Mouse (Mus musculus) MEL (cell line): ENCODE measurements at regions not wholly inside any gene's neighbourhood (a gene's known extent, or its start where the extent isn't known, plus 50 kb on each side); places are given as distances from the start of the nearest gene placed in this dataset.

Source experiments
- DNase-seq: peaks from one replicate; pipeline ENCODE4 v3.0.0; 2011; ENCODE audit warnings: low read depth, low spot score
- H3K27ac ChIP-seq: 2 replicates; pipeline ENCODE4 v1.5.1; 2012; ENCODE audit warnings: low read depth, mild to moderate bottlenecking, control low read depth, low read length, moderate library complexity; ENCODE audit not compliant: control insufficient read depth
- H3K27me3 ChIP-seq, 2 experiments: fragments of 150-350 bp in 1 of 2; sonication (generic) in 1 of 2; 2 replicates each; pipeline ENCODE4 v1.6.1; 2012; ENCODE audit warnings: low read length in 2 of 2, mild to moderate bottlenecking in 2 of 2, improper control_type of control experiment in 1 of 2, moderate library complexity in 1 of 2; ENCODE audit not compliant: insufficient read depth in 2 of 2, control insufficient read depth in 1 of 2
- H3K36me3 ChIP-seq, 2 experiments: 2 replicates each; pipeline ENCODE4 v1.6.1; 2012 to 2014; ENCODE audit warnings: low read length in 2 of 2, improper control_type of control experiment in 1 of 2, inconsistent platforms in 1 of 2, mild to moderate bottlenecking in 1 of 2; ENCODE audit not compliant: insufficient read depth in 2 of 2, control insufficient read depth in 1 of 2
- H3K4me1 ChIP-seq, 2 experiments: fragments of 150-350 bp in 1 of 2; sonication (generic) in 1 of 2; 2 replicates each; pipeline ENCODE4 v1.6.1; 2012; ENCODE audit warnings: low read length in 2 of 2, improper control_type of control experiment in 1 of 2, mild to moderate bottlenecking in 1 of 2; ENCODE audit not compliant: insufficient read depth in 2 of 2, control insufficient read depth in 1 of 2
- H3K4me3 ChIP-seq, 2 experiments: fragments of 150-350 bp in 1 of 2; sonication (generic) in 1 of 2; 2 replicates each; pipeline ENCODE4 v1.5.1; 2012; ENCODE audit warnings: low read depth in 2 of 2, low read length in 2 of 2, mild to moderate bottlenecking in 2 of 2, moderate library complexity in 2 of 2, control low read depth in 1 of 2, improper control_type of control experiment in 1 of 2; ENCODE audit not compliant: control insufficient read depth in 1 of 2, insufficient read depth in 1 of 2
- H3K79me2 ChIP-seq: 2 replicates; pipeline ENCODE4 v1.6.1; 2012; ENCODE audit warnings: mild to moderate bottlenecking, low read length, moderate library complexity; ENCODE audit not compliant: control insufficient read depth, poor library complexity, insufficient read depth
- H3K9ac ChIP-seq: 2 replicates; pipeline ENCODE4 v1.6.1; 2012; ENCODE audit warnings: low read depth, mild to moderate bottlenecking, control low read depth, low read length, moderate library complexity; ENCODE audit not compliant: control insufficient read depth, poor library complexity, severe bottlenecking
- H3K9me3 ChIP-seq: fragments of 150-350 bp; sonication (generic); replicated peaks from 2 replicates; pipeline ENCODE4 v1.6.1; 2012; ENCODE audit warnings: mild to moderate bottlenecking, low read length, improper control_type of control experiment, moderate library complexity; ENCODE audit not compliant: insufficient read depth
- CTCF ChIP-seq, 3 experiments: IDR thresholded peaks in 2 of 3; conservative IDR thresholded peaks in 1 of 3; 2 replicates each; pipeline ENCODE4 v1.5.1; 2011 to 2012; ENCODE audit warnings: low read length in 3 of 3, low read depth in 2 of 3, mild to moderate bottlenecking in 2 of 3, improper control_type of control experiment in 1 of 3, inconsistent platforms in 1 of 3, mixed read lengths in 1 of 3, moderate library complexity in 1 of 3; ENCODE audit not compliant: control insufficient read depth in 1 of 3, insufficient read depth in 1 of 3, poor library complexity in 1 of 3, severe bottlenecking in 1 of 3
- ELF1 ChIP-seq: IDR thresholded peaks from 2 replicates; pipeline ENCODE4 v1.6.1; 2014; ENCODE audit warnings: low read depth, mild to moderate bottlenecking, inconsistent platforms, low read length, improper control_type of control experiment, moderate library complexity
- ETS1 ChIP-seq: IDR thresholded peaks from 2 replicates; pipeline ENCODE4 v1.6.1; 2012; ENCODE audit warnings: low read depth, mild to moderate bottlenecking, inconsistent platforms, low read length, improper control_type of control experiment, moderate library complexity
- MAX ChIP-seq: IDR thresholded peaks from 2 replicates; pipeline ENCODE4 v1.6.1; 2011; ENCODE audit warnings: low read length, improper control_type of control experiment
- MAZ ChIP-seq: IDR thresholded peaks from 2 replicates; pipeline ENCODE4 v1.6.1; 2012; ENCODE audit warnings: low read depth, mild to moderate bottlenecking, inconsistent platforms, low read length, improper control_type of control experiment
- MEF2A ChIP-seq: IDR thresholded peaks from 2 replicates; pipeline ENCODE4 v1.6.1; 2014; ENCODE audit warnings: low read depth, mild to moderate bottlenecking, inconsistent platforms, low read length, improper control_type of control experiment; ENCODE audit not compliant: poor library complexity, insufficient replicate concordance, severe bottlenecking; ENCODE audit errors: extremely low read depth
- MYB ChIP-seq: IDR thresholded peaks from 2 replicates; pipeline ENCODE4 v1.6.1; 2011; ENCODE audit warnings: mild to moderate bottlenecking, low read depth, low read length, improper control_type of control experiment
- NELFE ChIP-seq: IDR thresholded peaks from 2 replicates; pipeline ENCODE4 v1.6.1; 2011; ENCODE audit warnings: low read depth, low read length, improper control_type of control experiment
- NRF1 ChIP-seq: IDR thresholded peaks from 2 replicates; pipeline ENCODE4 v1.6.1; 2014; ENCODE audit warnings: low read depth, mild to moderate bottlenecking, inconsistent platforms, low read length, improper control_type of control experiment, moderate library complexity; ENCODE audit not compliant: poor library complexity, insufficient read depth, severe bottlenecking
- POLR2A ChIP-seq, 2 experiments: IDR thresholded peaks; 2 replicates each; pipeline ENCODE4 v1.6.1; 2011 to 2012; ENCODE audit warnings: low read length in 2 of 2, mild to moderate bottlenecking in 2 of 2, control low read depth in 1 of 2, improper control_type of control experiment in 1 of 2, low read depth in 1 of 2, moderate library complexity in 1 of 2; ENCODE audit not compliant: control insufficient read depth in 1 of 2, insufficient read depth in 1 of 2, poor library complexity in 1 of 2
- RAD21 ChIP-seq: IDR thresholded peaks from 2 replicates; pipeline ENCODE4 v1.6.1; 2011; ENCODE audit warnings: mild to moderate bottlenecking, low read depth, low read length, improper control_type of control experiment
- SIN3A ChIP-seq: IDR thresholded peaks from 2 replicates; pipeline ENCODE4 v1.6.1; 2012; ENCODE audit warnings: low read length, improper control_type of control experiment, inconsistent platforms
- TAL1 ChIP-seq: IDR thresholded peaks from 2 replicates; pipeline ENCODE4 v1.6.1; 2012; ENCODE audit warnings: mild to moderate bottlenecking, inconsistent platforms, low read length, moderate library complexity, mixed read lengths
- UBTF ChIP-seq: IDR thresholded peaks from 2 replicates; pipeline ENCODE4 v1.6.1; 2012; ENCODE audit warnings: low read depth, mild to moderate bottlenecking, inconsistent platforms, low read length, improper control_type of control experiment, moderate library complexity, borderline replicate concordance; ENCODE audit not compliant: insufficient read depth
- USF1 ChIP-seq: IDR thresholded peaks from 2 replicates; pipeline ENCODE4 v1.6.1; 2014; ENCODE audit warnings: low read depth, mild to moderate bottlenecking, inconsistent platforms, low read length, improper control_type of control experiment, moderate library complexity
- USF2 ChIP-seq, 2 experiments: IDR thresholded peaks; 2 replicates each; pipeline ENCODE4 v1.6.1; 2011 to 2012; ENCODE audit warnings: improper control_type of control experiment in 2 of 2, low read length in 2 of 2, borderline replicate concordance in 1 of 2, inconsistent platforms in 1 of 2, low read depth in 1 of 2, mild to moderate bottlenecking in 1 of 2; ENCODE audit not compliant: insufficient read depth in 1 of 2
- ZC3H11A ChIP-seq: IDR thresholded peaks from 2 replicates; pipeline ENCODE4 v1.6.1; 2012; ENCODE audit warnings: low read depth, mild to moderate bottlenecking, inconsistent platforms, low read length, improper control_type of control experiment
- ZKSCAN1 ChIP-seq: IDR thresholded peaks from 2 replicates; pipeline ENCODE4 v1.6.1; 2012; ENCODE audit warnings: low read depth, mild to moderate bottlenecking, inconsistent platforms, low read length, improper control_type of control experiment, moderate library complexity
- ZMIZ1 ChIP-seq: IDR thresholded peaks from 2 replicates; pipeline ENCODE4 v1.6.1; 2012; ENCODE audit warnings: low read depth, mild to moderate bottlenecking, inconsistent platforms, low read length, improper control_type of control experiment, moderate library complexity
- ZNF384 ChIP-seq: IDR thresholded peaks from 2 replicates; pipeline ENCODE4 v1.6.1; 2012; ENCODE audit warnings: low read depth, mild to moderate bottlenecking, inconsistent platforms, low read length, improper control_type of control experiment

DNA sequence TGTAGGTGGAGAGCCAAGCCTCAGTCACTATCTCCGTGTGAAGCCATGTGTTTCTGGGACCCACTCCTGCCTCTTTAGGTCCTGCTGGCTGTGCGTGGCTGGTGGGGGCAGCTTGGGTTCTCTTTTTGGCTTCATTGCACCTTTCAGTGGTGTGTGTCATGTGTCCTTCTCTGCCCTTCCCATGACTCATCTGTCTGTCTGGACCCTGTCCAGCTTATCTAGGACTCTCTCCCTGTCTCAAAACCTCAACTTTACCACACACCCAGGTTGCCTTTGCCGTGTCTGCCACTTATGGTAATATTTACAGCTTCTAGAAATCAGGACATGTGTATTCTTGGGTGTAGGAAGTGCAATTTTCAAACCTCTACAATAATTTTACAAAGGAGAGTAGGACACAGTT lies 329.9 kb upstream of the Arglu1 start:
- Histone ChIP-seq H3K9ac (no peak overlapping the region), H3K36me3 (no peaks in the 10 kb centered on the region)
- DNase-seq = peak; percentile 2
- TF ChIP-seq ZKSCAN1 (no peak), UBTF (no peak), USF1 (no peak), MEF2A (no peak), ZC3H11A (no peak), ZNF384 (no peak), ZMIZ1 (no peak), USF2 (IDR thresholded peaks at IDR 0.05; ENCODE audit: borderline replicate concordance in 1 of 2, insufficient read depth in 1 of 2, low read depth in 1 of 2, low read length in 2 of 2) (no peak), TAL1 (no peak), NELFE (no peak), ETS1 (no peak), MAZ (no peak), SIN3A (no peak)
- TF ChIP-seq, all 39 proteins: peak for 0
- Histone ChIP-seq H3K4me3 (no peak overlapping the region), H3K9me3 (no peaks in the 10 kb centered on the region), H3K4me1 (no peaks in the 10 kb centered on the region), H3K79me2 (no peaks in the 10 kb centered on the region), H3K27me3 (no peaks in the 10 kb centered on the region), H3K27ac (no peak overlapping the region)

- no peak overlapping the region for H3K4me3 ChIP-seq
- H3K36me3 ChIP-seq = no peaks in the 10 kb centered on the region
- H3K27me3 ChIP-seq = no peaks in the 10 kb centered on the region
- no peaks in the 10 kb centered on the region for H3K4me1 ChIP-seq
- no peak for TF ChIP-seq UBTF
- TF ChIP-seq USF1 = no peak
- TF ChIP-seq CTCF (IDR thresholded peaks at IDR 0.05 in 2 of 3, conservative IDR thresholded peaks at IDR 0.05 in 1 of 3; ENCODE audit: control insufficient read depth in 1 of 3, insufficient read depth in 1 of 3, low read depth in 2 of 3, low read length in 3 of 3, poor library complexity in 1 of 3, severe bottlenecking in 1 of 3) = no peak
- no peak for TF ChIP-seq ELF1
- TF ChIP-seq POLR2A (IDR thresholded peaks at IDR 0.05; ENCODE audit: control insufficient read depth in 1 of 2, insufficient read depth in 1 of 2, low read depth in 1 of 2, low read length in 2 of 2, poor library complexity in 1 of 2) = no peak
- no peak for TF ChIP-seq ETS1
- no peak for TF ChIP-seq NRF1
- TF ChIP-seq RAD21 = no peak
- no peak for TF ChIP-seq MYB
- TF ChIP-seq MAX = no peak
- no peak overlapping the region for H3K27ac ChIP-seq
- DNase-seq = no peak
- no peak overlapping the region for H3K9ac ChIP-seq
- no peaks in the 10 kb centered on the region for H3K9me3 ChIP-seq
- H3K79me2 ChIP-seq = no peaks in the 10 kb centered on the region
Observed at GRCm38 (mm10) chr8:9011785-9012510, 321.6 kb upstream of the Arglu1 start.
